Mouse (Mus musculus): ENCODE results near the gene P2rx6.
"Not testable (repeated sequence)": the region's sequence is repeated elsewhere in the genome, so short reads cannot be mapped to it uniquely, and the experiment has no call there.

P2rx6 gene

GRCm38 (mm10) chr16:17563580-17563979 is 1.9 kb downstream of the P2rx6 start:
- no peak for DNase-seq

- DNase-seq: no peak
Measured at GRCm38 (mm10) chr16:17564221-17564620, 2.5 kb downstream of the P2rx6 start.

DNA sequence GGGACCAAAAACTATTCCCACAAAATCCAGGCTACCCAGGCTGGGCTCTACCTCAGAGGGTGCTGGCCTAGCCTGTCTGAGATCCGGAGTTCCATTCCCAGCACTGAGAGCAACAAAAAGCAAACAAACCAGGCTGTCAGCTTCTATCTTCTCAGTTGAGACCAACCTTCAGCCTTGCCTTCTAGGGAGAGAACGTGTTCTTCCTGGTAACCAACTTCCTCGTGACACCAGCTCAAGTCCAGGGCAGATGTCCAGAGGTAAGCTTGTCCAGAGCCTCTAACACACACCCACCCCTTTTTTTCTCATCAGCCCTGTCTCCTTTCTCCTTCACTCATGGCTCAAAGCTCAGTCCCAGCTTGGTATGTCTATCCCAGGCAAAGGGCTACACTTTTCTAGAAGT is 3.1 kb downstream of the P2rx6 start:
- DNase-seq: no peak

- DNase-seq: no peak
Measured at GRCm38 (mm10) chr16:17566186-17566585, 4.5 kb downstream of the P2rx6 start.

- peak; percentile 77 to 83 for DNase-seq
Measured at GRCm38 (mm10) chr16:17575870-17576824, 14.5 kb downstream of the P2rx6 start.

GRCm38 (mm10) chr16:17576825-17577215 is 15.1 kb downstream of the P2rx6 start:
- DNase-seq: no peak

- DNase-seq: no peak
Measured at GRCm38 (mm10) chr16:17583064-17583463, 21.4 kb downstream of the P2rx6 start, which contains the start of gene Slc7a4. Gene Slc7a4 (minus strand): TSS chr16:17583214.

DNA sequence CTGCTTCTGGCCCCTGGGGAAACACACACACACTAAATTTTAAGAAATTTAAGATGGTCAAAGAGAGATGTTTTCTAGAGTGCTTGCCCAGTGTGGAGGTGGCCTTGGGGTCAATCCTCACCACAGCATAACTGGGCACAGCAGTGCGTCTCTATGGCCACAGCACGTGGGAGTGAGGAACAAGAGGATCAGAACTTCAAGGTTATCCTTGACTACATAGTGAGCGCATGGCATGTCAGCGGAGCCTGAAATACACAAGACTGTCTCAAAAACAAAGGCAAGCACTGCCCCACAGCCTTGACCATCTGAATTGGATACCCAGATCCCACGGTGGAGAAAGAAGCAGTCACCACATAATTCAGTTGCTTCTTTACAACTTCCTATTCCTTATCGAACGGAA is 22.9 kb downstream of the P2rx6 start:
- DNase-seq: no peak

- no peak for DNase-seq
Measured at GRCm38 (mm10) chr16:17590731-17591130, 29.0 kb downstream of the P2rx6 start.

GRCm38 (mm10) chr16:17600944-17601562 is 39.4 kb downstream of the P2rx6 start:
- DNase-seq: no peak

GRCm38 (mm10) chr16:17604941-17605340 is 43.3 kb downstream of the P2rx6 start:
- no peak for DNase-seq

DNA sequence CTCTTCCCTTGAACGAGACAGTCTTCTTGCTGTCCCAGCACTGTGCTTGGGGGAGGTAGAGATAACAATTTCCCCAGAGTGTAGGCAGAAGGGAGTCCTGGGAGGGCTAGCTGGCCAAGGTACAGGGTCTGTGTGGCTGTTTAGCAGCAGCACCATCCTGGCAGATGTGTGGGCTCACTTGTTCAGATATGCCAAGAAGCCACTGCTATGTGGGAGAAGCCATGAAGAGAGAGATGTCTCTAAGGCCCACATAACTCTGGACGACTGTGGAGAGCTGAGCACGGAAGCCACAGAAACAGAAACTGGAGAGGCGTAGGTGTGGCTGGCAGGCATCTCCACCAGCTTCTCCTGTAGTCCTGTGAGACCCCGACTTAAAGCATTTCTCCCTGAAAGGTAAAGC is 44.0 kb downstream of the P2rx6 start:
- no peak for DNase-seq

GRCm38 (mm10) chr16:17611383-17611782 is 49.7 kb downstream of the P2rx6 start:
- DNase-seq: no peak

- DNase-seq: not testable (repeated sequence)
Measured at GRCm38 (mm10) chr16:17614740-17615139, 53.1 kb downstream of the P2rx6 start.

- no peak for DNase-seq
Measured at GRCm38 (mm10) chr16:17616212-17616611, 54.5 kb downstream of the P2rx6 start.

GRCm38 (mm10) chr16:17617922-17618565 is 56.4 kb downstream of the P2rx6 start:
- peak; percentile 76 to 77 for DNase-seq

- peak; percentile 84 to 94 for DNase-seq
Measured at GRCm38 (mm10) chr16:17619198-17620105, 57.8 kb downstream of the P2rx6 start, which contains the start of gene Smpd4. Gene Smpd4 (plus strand): TSS chr16:17619354.

GRCm38 (mm10) chr16:17621936-17622335 is 60.3 kb downstream of the P2rx6 start:
- no peak for DNase-seq

DNA sequence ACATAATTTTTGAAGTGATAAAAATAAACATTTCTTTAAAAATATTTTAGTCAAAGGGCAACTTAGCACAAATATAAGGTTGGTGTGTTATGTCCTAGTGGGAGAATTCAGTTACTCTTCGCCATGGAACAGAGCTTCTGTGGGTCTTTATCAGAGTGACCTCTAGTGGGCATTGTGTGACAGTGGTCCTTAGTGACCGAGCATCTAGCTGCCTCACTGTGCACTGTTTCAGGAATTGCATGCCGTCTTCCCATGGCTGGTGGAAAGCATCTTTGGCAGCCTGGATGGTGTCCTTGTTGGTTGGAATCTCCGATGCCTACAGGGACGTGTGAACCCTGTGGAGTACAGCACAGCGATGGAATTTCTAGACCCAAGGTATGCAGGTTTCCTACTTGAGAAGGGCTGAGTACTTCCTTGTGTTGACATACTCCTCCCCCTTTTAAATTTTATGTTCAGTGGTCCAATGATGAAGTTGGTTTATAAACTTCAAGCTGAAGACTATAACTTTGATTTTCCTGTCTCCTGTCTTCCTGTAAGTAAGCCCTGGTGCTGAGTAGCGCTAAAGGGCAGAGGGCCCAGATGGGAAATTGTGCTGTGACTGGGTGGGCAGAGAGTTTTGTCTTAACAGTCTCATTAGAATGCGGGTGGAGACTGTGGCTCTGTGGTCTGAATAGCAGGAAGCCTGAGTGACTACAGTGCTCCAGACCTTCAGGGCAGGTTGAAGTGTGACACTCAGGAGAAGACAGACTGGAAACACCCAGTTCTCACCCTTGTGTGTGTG is 64.0 kb downstream of the P2rx6 start:
- DNase-seq: peak in 1 of 2 experiments; percentile 50

GRCm38 (mm10) chr16:17626269-17626555 is 64.5 kb downstream of the P2rx6 start:
- DNase-seq: no peak

Data from cerebellum, adult 18-20 months (tissue).